ENCODE assay signal across 28 mouse cellular contexts in genomic region chr5:129657016-129657415, GRCm38 (mm10). TPM values are rescaled to one million over a fixed set of nuclear protein-coding genes. Genes with fewer than 3 reads are reported as not detected.
DNase-seq lines count a peak whose midpoint lies in the region; TF ChIP-seq lines count a peak whose summit lies in the region.
"Had no signal": no experiment of that assay in that cellular context is flagged by ENCODE, and none has a peak within 500 bp of the region (broad histone marks: within the 10 kb centered on the region; RNA-seq: fewer than 3 reads in every experiment).

No protein-coding gene starts in this region.

- intact Hi-C loops in gastrocnemius, postnatal 36 days (cut with DNase I), result no loop called here

- TF ChIP-seq CTCF in kidney, adult 2 months (conservative IDR thresholded peaks at IDR 0.05; ENCODE audit: insufficient read depth, insufficient read length, low read depth, low read length), result no peak

- H3K27me3 ChIP-seq in kidney, adult 2 months (replicated peaks; ENCODE audit: control insufficient read depth, insufficient read depth, low read length), result no peaks in the 10 kb centered on the region
- H3K27me3 ChIP-seq: Patski had no signal

- H3K36me3 ChIP-seq in kidney, adult 2 months (ENCODE audit: control insufficient read depth, insufficient read depth, low read length), result no peaks in the 10 kb centered on the region; the same call in none of the 2 replicates

- H3K4me1 ChIP-seq in kidney, adult 2 months (ENCODE audit: control insufficient read depth, insufficient read depth, low read length), result peaks cover 4% of the 10 kb centered on the region; the same call in 1 of the 2 replicates

- no peak overlapping the region for H3K4me3 ChIP-seq in kidney, adult 2 months (ENCODE audit: insufficient read depth, low read depth, low read length)

- TF ChIP-seq POLR2A in kidney, adult 2 months (IDR thresholded peaks at IDR 0.05; ENCODE audit: low read depth, low read length), result no peak

- H3K27ac ChIP-seq in kidney, adult 2 months (ENCODE audit: insufficient read depth, low read depth, low read length), result no peak overlapping the region

- peak; percentile 54 for DNase-seq in heart, adult 11 months
- DNase-seq in heart, adult 18-20 months, result no peak
- DNase-seq in ES-CJ7 (ENCODE audit: low read depth, low spot score) (peak; percentile 24), R1 (ENCODE audit: low read depth, low spot score) (peak; percentile 34), ZHBTc4 (ENCODE audit: low read depth, low spot score) (peak; percentile 53)
- no peak for DNase-seq in kidney, adult 2 months
- no peak for DNase-seq in spleen, postnatal 4 days (ENCODE audit: low spot score in 2 of 2)
- no peak for DNase-seq in gastrocnemius, postnatal 36 days
- DNase-seq: adrenal gland, adult 2 months; adrenal gland, adult 8-10 months; adrenal gland, postnatal 10 days; adrenal gland, postnatal 14 days; adrenal gland, postnatal 25 days; adrenal gland, postnatal 36 days; B cell, adult 2 months; cerebellum, adult 11 months; cerebellum, adult 11-12 months; cerebellum, adult 18-20 months; cerebellum, adult 2 months; cerebellum, adult 8-10 months had no signal

- 98% methylated on average over 10 of the region's 10 CpGs for WGBS in kidney, adult 2 months

RNA-seq across cellular contexts. Expression of gene Zfp11, which starts 12.9 kb away (rescaled TPM):
- 1 to 10 TPM; 2.4 to 2.9 TPM for total RNA-seq in heart, adult 18-20 months (2021)
- 2.0 and 2.2 TPM in 2 replicates for polyA plus RNA-seq in kidney, adult 2 months (2012; rRNA removed)
- 1 to 10 TPM; 1.3 to 2.2 TPM for total RNA-seq in gastrocnemius, postnatal 36 days (2021)
- total RNA-seq: CH12.LX, MEL had no signal

RNA-seq across cellular contexts. Expression of gene Sept14, which starts 51.3 kb away (rescaled TPM):
- not detected for total RNA-seq in heart, adult 18-20 months (2021)
- polyA plus RNA-seq in kidney, adult 2 months (2012; rRNA removed), result not detected in 2 replicates
- total RNA-seq in gastrocnemius, postnatal 36 days (2021), result not detected
- total RNA-seq: adrenal gland, adult 8-10 months; adrenal gland, postnatal 10 days; adrenal gland, postnatal 14 days; adrenal gland, postnatal 25 days; adrenal gland, postnatal 36 days; adrenal gland, postnatal 4 days; CH12.LX; G1E; MEL had no signal
- polyA plus RNA-seq: adrenal gland, adult 2 months; brain, embryonic 14.5 days; C2C12; CD4-positive, CD25-positive, alpha-beta regulatory T cell, adult 4 months; cerebellum, adult 2 months; G1E had no signal

RNA-seq across cellular contexts. Expression of gene Mrps17, which starts 58.3 kb away (rescaled TPM):
- 10 to 100 TPM; 87.6 to 91.5 TPM for total RNA-seq in heart, adult 18-20 months (2021)
- polyA plus RNA-seq in kidney, adult 2 months (2012; rRNA removed), result 91.8 and 128 TPM in 2 replicates
- total RNA-seq in gastrocnemius, postnatal 36 days (2021), result 10 to 100 TPM; 53.7 to 63.5 TPM

Comparison
In these comparisons a context has a peak if more than half of its experiments do, and no peak if none do; other contexts are left out.
1. DNase-seq: peak in heart, adult 11 months (single experiment), ES-CJ7 (single experiment), R1 (single experiment) and ZHBTc4 (single experiment); none in heart, adult 18-20 months (0 of 2), kidney, adult 2 months (single experiment), spleen, postnatal 4 days (0 of 2) and gastrocnemius, postnatal 36 days (0 of 2).